Mouse (Mus musculus) right cerebral cortex, postnatal 25 days (tissue): Measurements from ENCODE around the gene Mns1.
"Not testable (repeated sequence)": the region's sequence is repeated elsewhere in the genome, so short reads cannot be mapped to it uniquely, and the experiment has no call there.

Experiments
- DNase-seq: peaks from one replicate; pipeline ENCODE4 v3.0.0; 2022

Gene Mns1

DNA sequence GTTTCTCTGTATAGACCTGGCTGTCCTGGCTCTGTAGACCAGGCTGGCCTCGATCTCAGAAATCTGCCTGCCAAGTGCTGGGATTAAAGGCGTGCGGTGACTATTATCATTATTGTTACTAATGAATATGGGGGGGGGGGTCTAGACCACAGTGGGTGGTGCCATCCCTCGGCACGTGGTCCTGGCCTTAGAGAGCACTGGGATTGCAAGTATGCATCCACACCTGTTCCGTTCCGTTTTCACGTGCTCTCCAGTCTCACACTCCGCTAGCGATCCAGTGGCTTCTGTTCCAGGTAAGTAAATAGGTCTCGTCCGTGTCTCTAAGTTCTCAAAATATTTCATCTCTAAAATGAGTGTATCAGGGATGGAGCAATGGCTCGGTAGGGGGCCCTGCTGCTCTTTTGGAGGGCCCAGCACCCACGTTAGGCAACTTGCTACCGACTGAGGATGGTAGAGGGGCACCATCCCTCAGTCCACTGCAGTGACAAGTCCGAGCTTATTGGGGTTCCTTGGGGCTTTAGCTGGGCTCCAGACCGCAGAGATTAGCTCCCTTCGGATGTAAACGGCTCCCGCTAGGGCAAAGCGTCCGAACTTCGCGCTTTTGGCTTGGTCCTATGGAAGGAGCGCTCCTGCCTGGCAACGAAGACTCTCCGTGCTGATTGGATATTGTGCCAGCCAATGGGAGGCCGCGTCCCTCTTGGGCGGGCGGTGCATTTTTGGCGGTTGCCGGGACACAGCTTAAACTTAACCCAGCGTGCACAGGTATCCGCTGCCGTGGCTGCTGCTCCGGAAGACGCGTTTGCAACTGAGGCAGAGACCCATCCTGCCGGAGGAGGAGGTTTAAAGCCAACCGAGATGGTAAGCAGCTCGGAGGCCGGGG, at the start of gene Mns1:
Gene Mns1 (plus strand): TSS at position 190 of the 880 bp plus-strand sequence.
- DNase-seq = peak; percentile 92

DNA sequence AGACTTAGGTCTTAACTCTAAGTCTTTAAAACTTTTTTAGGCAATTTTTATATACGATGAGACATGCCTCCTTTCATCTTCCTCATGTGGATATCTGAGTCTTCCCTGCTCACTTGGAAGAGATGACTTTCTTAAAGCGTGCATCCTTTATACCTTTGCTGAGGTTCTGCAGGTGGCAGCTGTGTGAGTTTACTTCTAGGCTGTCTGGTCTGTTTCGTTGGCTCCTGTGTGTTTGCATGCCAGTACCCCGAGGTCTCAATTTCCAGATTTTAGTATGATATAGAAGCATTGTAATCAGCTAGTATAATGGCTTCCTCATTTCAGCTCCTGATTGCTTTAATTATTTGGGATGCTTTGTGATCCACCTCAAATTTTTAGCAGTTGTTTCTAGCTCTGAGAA, 48.9 kb upstream of the Mns1 start:
- DNase-seq = no peak

DNA sequence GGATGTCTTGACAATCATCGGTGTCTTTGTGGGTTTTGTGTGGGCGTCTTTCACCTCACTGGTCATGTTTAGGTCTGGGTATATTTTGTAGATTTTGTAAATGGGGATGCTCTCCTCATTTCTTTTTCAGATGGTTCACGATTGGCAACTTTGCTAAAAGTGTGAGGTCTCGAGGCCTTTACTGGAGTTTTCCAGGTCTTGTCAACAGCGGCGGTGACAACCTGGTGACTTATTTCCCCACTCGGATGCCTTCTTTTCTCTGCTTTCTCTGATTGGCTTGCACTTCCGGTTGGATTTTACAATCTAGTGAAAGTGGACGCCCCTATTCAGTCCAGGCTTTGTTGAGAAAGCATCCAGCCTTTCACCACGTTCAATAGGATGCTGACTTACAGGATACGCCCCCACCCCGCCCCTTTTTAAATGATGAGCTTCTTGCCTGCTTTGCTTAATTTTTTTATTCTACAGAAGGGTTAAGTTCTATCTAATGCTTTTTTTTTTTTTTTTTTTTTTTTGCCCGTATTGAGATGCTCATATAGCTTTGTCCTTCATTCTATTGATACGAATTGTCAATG, 48.3 kb upstream of the Mns1 start:
- DNase-seq = no peak

DNA sequence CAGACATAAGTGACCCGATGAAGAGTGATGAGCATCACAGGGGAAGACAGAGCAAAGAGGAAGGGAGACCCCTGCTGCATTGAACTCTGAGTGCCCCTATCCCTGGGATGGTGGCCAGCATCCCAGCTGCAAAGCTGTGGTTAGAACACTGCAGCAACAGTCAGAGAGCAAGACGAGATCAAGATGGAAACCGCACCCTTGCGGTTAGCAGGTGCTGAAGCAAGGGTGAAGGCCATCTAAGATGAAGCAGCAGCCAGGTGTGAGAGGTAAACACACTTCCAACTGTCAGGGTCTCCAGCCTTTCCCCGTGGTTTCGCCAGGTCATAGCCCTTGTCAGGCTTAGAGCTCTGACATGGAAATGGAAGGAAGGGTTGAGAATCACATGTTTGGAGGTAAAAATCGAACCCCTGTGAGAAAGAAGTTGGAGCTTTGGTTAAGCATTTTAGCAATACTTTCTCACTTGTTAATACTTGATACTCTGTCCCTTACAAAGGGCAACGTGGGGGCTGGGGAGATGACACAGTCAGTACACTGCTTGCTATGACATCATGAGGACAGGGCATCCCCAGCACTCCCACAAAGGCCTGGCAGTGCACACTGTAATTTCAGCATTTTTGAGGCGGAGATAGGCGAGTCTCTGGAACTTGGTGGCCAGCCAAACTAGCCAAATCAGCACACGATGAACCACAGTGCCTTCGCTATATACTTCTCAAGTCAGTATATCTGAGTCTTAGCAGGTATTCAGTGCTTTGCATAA, 47.3 kb upstream of the Mns1 start:
- no peak for DNase-seq

DNA sequence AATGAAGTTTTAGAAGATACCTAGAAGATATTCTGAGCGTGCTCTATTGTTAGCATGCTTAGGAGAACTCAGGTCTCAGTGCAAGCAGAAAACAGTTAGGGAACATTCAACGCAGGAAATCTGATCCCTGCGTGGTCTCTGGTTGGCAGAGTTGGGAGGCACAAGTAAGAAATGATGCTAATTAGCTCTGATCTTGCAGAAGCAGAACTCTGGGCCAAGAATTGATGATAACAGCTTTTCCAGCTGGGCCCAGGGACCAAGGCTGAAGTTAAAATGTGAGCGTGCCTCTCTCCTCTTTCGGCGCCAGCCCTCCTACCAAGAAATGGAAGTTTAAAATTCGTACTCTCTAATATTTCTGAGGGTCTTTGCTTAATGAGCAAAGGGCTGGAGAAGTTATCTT, 45.1 kb upstream of the Mns1 start:
- no peak for DNase-seq

DNA sequence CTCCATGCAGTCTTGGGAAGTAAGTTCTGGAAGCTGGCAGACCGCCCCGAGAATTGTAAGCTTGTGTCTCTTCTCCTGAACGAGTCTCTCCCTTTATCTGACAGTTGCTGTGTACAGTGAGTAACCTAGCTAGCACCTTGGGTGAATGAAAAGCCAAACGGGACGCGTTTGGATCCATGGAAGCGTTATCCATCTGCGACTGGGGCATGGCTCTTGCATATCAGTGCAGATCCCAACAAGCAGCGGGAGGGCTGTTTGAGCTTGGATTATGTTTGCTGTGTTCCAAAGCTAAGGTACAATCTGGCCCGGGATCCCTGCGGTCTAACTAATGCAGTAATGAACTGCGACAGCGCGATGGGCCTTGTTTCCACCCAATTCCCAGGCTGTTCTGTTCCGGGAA, 44.6 kb upstream of the Mns1 start:
- DNase-seq = no peak

DNA sequence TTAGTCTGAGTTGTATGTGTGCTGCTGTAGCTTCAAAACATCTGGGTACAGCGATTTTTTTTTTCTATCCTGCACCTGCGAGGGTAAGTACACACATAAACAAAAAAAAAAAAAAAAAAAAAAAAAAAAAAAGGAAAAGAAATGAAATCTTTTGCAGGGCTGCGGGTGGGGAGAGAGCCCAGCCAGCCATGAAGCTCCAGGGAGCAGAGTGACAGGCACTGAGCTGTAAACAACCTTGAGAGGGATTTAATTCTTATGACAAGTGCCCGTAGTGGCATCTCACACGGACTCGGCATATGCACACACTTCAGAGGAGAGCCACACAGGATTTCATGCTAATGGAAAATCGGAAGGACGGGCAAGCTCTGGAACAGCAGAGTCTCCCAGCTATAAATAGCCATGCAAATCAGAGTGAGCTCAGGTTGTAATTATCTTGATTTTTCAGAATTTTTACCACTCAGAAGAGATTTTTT, 43.9 kb upstream of the Mns1 start:
- no peak for DNase-seq

DNA sequence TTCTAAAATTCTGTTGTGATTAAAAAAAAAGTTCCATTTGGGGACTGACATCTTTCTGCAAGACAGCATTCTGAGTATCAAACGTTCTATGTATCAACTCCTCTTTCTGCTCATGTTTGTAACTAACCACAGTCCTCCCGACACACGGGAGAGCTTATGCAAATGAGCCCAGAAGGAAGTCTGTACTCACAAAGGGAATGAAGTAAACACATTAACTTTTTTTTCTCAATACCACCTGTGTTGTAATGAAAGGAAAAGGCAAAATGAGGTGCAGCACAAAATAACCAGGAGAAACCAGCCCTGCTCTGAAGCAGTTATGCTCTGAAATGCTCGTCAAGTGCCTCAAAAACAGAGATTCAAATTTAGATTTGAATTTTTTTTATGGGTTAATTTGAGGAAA, 37.7 kb upstream of the Mns1 start:
- no peak for DNase-seq

DNA sequence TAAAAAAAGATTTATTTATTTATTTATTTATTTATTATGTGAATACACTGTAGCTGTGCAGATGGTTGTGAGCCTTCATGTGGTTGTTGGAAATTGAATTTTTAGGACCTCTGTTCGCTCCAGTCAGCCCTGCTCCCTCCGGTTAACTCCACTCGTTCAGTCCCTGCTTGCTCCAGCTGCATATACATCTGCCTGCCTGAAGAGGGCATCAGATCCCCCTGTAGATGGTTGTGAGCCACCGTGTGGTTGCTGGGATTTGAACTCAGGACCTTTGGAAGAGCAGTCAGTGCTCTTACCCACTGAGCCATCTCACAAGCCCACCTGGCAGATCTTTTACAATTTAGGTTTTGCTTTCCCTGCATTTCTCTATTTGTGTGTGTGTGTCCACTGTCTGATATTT, 36.0 kb upstream of the Mns1 start:
- not testable (repeated sequence) for DNase-seq

DNA sequence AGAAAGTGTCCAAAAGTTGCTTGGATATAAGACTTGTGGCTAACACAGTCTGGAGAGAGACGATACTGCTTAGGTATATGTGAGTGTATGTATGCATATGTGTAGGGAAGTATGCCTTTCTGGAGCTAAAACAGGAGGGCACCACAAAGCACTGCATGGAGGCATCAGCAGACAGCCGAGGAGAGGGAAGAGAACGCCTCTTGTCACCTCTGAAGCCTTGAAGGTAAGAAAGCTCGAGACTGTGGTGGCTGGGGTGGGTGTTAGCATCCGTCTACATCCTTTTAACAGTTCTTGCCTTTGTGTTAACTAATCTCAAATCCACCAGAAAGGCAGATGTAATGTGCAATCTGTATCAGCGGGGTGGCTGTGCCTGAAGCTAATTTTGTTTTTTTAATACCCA, 34.4 kb upstream of the Mns1 start:
- DNase-seq = no peak

DNA sequence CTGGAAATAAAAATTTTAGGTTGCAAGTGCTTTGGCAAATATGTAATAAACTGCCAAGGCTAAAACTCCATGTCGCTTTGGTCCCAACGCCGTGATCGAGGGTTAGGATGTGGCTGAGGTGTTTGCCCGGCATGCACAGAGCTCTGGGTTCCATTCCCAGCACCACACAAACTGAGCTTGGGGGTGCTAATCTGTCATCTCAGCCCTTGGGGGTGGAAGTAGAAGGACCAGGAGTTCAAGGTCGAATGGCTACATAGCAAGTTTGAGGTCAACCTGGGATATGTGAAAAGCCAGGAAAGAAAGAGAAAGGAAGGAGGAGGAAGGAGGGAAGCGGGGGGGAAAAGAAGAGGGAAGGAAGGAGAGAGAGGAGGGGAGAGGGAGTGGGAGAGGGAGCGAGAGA, 33.4 kb upstream of the Mns1 start:
- no peak for DNase-seq

DNA sequence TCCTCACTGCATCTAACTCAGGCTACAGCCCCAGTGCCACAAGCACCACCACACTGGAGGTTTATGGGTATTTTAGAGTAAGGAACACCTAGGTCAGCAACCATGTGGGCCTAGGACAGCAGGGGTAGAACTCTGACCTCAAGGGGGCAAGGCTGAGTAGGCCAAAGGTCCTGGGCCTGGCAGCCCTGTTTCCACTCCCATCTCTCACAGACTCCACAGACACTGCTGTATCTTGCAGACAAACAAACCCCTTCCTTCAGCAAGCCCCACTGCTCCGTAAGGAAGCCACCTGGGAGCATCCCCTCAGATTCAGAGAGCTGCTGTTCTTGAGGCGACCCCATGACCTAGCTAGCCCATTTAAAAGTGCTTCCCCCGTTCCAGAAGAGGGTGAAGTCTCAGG, 32.9 kb upstream of the Mns1 start:
- no peak for DNase-seq

DNA sequence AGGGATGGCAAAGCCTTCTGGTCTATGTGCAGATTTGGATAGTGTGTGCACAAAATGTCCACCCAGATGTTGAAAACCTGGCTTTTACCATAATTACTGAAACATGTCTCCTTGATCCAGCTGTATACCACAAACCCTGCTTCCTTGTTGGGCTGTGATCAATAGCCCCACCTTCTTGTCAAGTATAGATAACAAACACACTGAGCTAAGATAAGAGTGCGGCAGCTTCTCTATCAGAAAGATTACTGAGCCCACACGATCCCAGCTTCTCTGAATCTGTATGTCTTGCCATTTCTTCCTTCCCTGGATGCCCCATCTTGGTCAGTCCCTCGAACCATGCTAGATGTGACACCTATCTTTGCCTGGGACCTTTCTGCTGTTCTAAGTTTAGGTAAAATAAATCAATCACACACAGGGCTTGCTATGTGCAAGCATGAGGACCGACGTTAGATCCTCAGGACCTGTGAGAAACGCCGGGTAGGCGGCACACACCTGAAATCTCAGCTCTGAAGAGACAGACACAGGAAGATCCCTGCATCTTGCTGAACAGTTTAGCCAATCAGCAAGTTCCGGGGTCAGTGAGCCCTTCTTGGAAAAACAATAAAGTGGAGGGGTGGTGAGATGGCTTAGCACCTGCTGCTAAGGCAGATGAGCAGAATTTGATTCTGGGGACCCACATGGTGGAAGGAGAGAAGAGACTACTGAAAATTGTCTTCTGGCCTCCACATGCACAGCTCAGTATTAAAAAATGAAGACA, 31.8 kb upstream of the Mns1 start:
- no peak for DNase-seq

DNA sequence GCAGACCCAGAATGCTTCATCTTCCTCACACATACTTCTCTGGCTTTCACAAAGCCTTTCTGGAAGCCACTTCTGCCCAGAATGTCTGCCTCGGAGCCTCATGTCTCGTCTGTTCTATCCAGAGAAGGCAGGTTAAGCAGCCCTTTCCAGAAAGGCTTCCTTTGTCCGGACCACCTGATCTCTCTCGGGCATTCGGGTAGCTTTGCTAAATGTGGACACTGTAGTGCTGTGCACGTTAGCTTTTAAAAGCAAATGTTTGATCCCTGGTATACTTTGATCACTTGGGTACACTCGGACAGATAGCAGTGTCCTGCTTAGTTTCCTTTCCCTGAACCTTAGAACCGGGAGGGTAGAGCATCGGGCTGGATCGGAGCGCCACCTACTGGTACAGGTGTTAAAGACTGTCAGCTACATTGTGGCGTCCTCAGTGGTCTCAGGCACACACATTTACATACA, 29.7 kb upstream of the Mns1 start:
- DNase-seq = peak; percentile 73

DNA sequence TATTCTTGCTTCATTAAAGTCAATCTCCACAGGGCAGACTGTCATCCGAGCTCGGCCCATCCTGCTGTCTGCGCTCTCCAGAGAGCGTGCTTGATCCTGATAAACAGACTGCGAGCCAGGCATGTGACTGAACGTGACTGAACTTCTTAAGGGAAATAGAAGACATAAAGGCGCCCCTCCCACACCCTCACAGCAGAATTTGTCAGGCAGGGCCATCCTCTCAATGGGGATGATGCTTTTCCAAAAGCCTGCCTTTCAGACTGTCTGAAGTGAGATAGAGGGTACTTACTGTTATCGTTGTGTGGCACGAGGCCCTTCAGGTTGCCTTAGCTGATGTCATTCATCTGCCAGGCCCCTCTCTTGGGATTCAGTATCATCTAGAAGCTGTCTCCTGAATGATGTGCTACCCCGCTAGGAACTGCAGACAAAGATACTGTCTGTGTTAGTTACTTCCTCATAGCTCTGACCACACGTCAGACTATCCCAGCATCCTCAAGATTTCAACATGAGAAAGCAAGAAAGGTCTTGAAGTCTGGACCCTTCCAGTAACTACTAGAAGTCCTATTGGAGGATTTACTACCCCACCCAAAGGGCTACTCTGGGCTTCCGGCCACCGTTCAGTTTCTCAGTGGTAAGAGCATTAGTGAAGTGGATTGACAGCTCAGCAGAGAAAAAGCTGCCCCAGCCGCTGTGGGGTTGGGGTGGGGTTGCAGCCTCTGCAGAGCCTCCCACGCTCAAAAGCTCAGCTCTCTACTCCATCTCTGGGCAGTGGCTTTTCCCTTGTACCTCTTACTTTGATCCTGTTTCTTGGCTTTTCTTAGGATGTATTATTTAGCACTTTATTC, 28.2 kb upstream of the Mns1 start:
- no peak for DNase-seq

DNA sequence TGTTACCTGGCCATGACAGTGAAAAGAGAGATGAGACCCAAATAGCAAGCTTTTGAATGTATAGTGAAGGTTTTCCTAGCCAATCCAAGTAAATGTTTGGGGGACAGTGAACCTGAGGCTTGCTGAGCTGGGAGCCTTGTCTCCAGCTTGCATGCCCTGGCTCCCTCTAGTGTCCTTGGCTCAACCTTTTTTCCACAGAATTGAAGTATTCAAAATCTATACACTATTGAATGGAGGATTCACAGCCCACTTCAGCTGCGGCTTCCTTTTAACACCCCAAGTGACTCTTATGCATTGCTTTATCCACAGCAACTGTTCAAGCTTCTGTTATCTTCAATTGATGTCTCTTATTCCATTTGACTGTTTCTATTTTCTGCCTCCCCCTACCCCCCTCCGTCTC, 26.1 kb upstream of the Mns1 start:
- DNase-seq = no peak

DNA sequence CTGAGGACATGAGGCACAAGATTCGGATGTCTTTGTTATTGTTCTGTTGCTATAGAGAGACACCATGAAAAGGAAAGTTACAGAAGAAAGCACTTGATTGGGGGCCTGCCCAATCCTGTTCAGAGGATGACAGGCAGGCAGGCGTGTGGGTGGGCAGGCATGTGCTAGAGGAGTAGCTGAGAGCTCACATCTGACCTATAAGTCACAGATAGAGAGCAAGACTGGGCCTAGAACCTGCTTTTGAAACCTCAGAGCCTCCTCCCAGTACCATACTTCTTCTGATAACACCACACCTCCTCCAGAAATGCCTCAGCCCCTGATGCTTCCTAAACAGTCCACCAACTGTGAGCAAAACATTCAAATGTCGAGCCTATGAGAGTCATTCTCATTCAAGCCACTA, 19.4 kb upstream of the Mns1 start:
- no peak for DNase-seq

DNA sequence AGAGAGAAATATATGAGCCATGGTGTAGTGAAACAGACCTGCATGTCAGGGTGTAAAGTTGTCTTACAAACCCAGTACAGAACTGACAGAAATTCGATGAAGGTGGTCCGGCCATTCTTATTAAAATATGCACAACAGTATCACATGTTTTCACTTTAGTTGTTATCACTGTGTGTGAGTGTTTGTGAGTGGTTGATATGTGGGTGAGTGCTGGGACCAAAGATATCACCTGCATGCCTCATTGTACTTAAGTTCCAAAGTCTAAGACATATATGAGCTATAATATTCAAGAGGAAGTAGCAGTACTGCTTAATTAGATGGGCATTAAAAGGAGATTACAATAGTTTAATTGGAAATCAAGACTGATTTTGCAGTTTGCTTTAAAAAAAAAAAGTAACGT, 17.3 kb upstream of the Mns1 start:
- DNase-seq = no peak

DNA sequence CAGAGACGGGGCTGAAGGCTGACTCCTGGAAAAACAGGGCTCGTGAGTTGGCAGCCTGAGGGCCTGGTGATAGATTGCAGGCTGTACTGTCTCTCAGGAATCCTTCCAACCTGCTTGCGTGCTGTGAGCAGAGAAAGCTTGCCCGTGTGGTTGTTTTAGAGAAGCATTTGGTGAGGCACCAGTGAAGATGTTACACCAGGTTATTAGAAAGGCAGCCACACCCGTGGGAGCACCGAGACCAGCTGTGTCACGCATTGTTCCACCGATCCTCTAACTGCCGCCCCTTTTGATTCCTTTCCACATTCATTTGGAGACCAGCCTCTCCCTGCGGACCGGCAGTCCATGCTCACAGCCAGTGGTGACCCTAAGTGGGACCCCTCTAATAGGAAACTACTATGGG, 15.5 kb upstream of the Mns1 start:
- no peak for DNase-seq

DNA sequence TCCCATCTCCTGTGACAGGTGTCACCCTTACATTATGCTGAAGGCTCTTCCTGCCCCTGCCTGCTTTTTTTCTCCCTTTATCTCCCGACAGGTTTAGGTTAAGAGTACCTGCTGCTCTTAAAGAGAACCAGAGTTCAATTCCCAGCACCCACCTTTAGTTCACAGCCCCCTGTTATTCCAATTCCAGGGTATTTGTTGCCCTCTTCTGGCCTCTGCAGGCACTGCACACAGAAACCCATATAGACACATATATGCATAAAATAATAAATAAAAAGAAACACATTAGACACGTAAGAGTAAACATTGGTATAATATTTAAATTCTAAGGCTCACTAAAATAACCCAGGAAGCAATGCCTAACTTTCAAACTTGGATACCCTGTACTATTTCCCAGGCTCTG, 15.1 kb upstream of the Mns1 start:
- no peak for DNase-seq

DNA sequence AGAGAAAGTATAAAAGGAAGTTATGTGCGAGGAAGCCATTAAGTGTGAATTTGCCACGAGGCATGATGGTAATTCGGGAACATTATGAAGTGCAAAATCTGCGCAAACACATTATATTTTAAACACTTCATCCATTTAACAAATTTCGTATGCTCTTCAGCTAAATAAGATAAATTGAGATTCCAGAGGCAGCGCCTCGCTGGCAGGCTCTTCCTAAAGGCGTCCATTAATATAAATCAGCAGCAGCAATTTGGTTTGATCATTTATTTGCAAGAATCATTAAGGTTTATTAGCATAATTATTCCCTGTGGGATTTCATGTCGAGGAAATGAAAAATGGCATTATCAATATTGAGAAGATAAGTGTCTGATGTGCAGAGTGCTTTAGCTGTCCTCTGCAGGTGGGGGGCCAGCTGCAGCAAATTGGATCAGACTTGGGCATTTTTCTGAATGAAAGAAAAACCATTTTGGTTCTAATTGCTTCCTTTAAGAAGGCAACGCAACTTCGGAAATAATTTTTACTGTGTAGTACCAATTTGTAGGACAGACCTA, 12.4 kb upstream of the Mns1 start:
- DNase-seq = no peak

DNA sequence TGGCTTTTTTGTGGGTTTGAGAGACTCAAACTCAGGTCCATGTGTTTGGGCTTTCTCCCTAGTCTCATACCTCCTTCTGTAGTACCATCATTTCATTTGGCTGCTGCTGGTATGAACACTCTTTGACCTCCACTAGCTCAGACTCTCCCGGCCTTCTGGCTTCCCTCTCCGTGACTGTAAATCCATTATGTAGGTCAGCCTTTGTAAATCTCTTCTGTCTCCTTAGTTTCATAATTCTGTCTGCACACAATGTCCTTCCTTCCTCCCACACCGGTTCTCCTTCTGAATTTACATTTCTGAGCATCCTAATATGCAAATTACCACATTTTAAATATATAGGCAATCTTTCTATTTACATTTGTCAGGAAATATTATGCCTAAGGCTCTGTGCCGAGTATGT, 9.9 kb upstream of the Mns1 start:
- no peak for DNase-seq
